Mouse (Mus musculus): ENCODE data around the gene Pear1. TPM values are rescaled to one million over a fixed set of nuclear protein-coding genes. Genes with fewer than 3 reads are reported as not detected.

Pear1 gene
- polyA plus RNA-seq, 1 experiment from 2014 or later = 31.6 TPM

GRCm38 (mm10) chr3:87769506-87769905 lies 54.6 kb downstream of the Pear1 start:
- H3K4me2 ChIP-seq (ENCODE audit: low read length) = no peak overlapping the region
- no peak for TF ChIP-seq CTCF (IDR thresholded peaks at IDR 0.05; ENCODE audit: low read depth)
- DNase-seq (ENCODE audit: low spot score) = no peak
- no peak overlapping the region for H3K4me3 ChIP-seq (replicated peaks; ENCODE audit: low read depth, low read length)
- no peak for ATAC-seq (replicated peaks; ENCODE audit: low FRiP score, low read depth)
- H3K27me3 ChIP-seq (ENCODE audit: insufficient read depth, low read length) = no peaks in the 10 kb centered on the region
- no peaks in the 10 kb centered on the region for H3K36me3 ChIP-seq (ENCODE audit: insufficient read depth, low read length)
- H3K27ac ChIP-seq = no peak overlapping the region
- no peak overlapping the region for H3K9ac ChIP-seq (ENCODE audit: low read depth, low read length)
- H3K4me1 ChIP-seq (replicated peaks; ENCODE audit: insufficient read depth, low read length) = peaks cover 37% of the 10 kb centered on the region
- WGBS = 78% methylated on average over 8 of the region's 8 CpGs
- no peaks in the 10 kb centered on the region for H3K9me3 ChIP-seq (replicated peaks; ENCODE audit: low read length)

GRCm38 (mm10) chr3:87768844-87769243 lies 55.3 kb downstream of the Pear1 start:
- Histone ChIP-seq H3K4me3 (replicated peaks; ENCODE audit: low read depth, low read length) (peak overlapping the region; percentile 45), H3K4me1 (replicated peaks; ENCODE audit: insufficient read depth, low read length) (peaks cover 40% of the 10 kb centered on the region), H3K4me2 (ENCODE audit: low read length) (peak overlapping the region; percentile 69), H3K27ac (peak overlapping the region; percentile 86), H3K36me3 (ENCODE audit: insufficient read depth, low read length) (no peaks in the 10 kb centered on the region), H3K27me3 (ENCODE audit: insufficient read depth, low read length) (no peaks in the 10 kb centered on the region), H3K9ac (ENCODE audit: low read depth, low read length) (peak overlapping the region; percentile 55), H3K9me3 (replicated peaks; ENCODE audit: low read length) (no peaks in the 10 kb centered on the region)
- peak; percentile 83 for ATAC-seq (replicated peaks; ENCODE audit: low FRiP score, low read depth)
- peak; percentile 93 for TF ChIP-seq CTCF (IDR thresholded peaks at IDR 0.05; ENCODE audit: low read depth)
- DNase-seq (ENCODE audit: low spot score) = peak; percentile 95
- WGBS = under 1% methylated on average over 36 of the region's 37 CpGs

GRCm38 (mm10) chr3:87768431-87768830 lies 55.7 kb downstream of the Pear1 start:
- TF ChIP-seq CTCF (IDR thresholded peaks at IDR 0.05; ENCODE audit: low read depth) = no peak
- H3K9ac ChIP-seq (ENCODE audit: low read depth, low read length) = peak overlapping the region; percentile 55
- ATAC-seq (replicated peaks; ENCODE audit: low FRiP score, low read depth) (no peak), DNase-seq (ENCODE audit: low spot score) (peak; percentile 52)
- no peaks in the 10 kb centered on the region for H3K9me3 ChIP-seq (replicated peaks; ENCODE audit: low read length)
- WGBS = 31% methylated on average over 6 of the region's 6 CpGs
- peaks cover 42% of the 10 kb centered on the region for H3K4me1 ChIP-seq (replicated peaks; ENCODE audit: insufficient read depth, low read length)
- H3K4me2 ChIP-seq (ENCODE audit: low read length) = peak overlapping the region; percentile 69
- H3K27ac ChIP-seq = peak overlapping the region; percentile 86
- peak overlapping the region; percentile 45 for H3K4me3 ChIP-seq (replicated peaks; ENCODE audit: low read depth, low read length)
- no peaks in the 10 kb centered on the region for H3K27me3 ChIP-seq (ENCODE audit: insufficient read depth, low read length)
- no peaks in the 10 kb centered on the region for H3K36me3 ChIP-seq (ENCODE audit: insufficient read depth, low read length)

GRCm38 (mm10) chr3:87767764-87768163 lies 56.3 kb downstream of the Pear1 start:
- Histone ChIP-seq H3K36me3 (ENCODE audit: insufficient read depth, low read length) (no peaks in the 10 kb centered on the region), H3K4me2 (ENCODE audit: low read length) (peak overlapping the region; percentile 69), H3K27me3 (ENCODE audit: insufficient read depth, low read length) (no peaks in the 10 kb centered on the region), H3K27ac (peak overlapping the region; percentile 86), H3K4me3 (replicated peaks; ENCODE audit: low read depth, low read length) (peak overlapping the region; percentile 45), H3K9ac (ENCODE audit: low read depth, low read length) (peak overlapping the region; percentile 55), H3K4me1 (replicated peaks; ENCODE audit: insufficient read depth, low read length) (peaks cover 47% of the 10 kb centered on the region), H3K9me3 (replicated peaks; ENCODE audit: low read length) (no peaks in the 10 kb centered on the region)
- WGBS = 10% methylated on average over 8 of the region's 8 CpGs
- ATAC-seq (replicated peaks; ENCODE audit: low FRiP score, low read depth) = peak; percentile 41
- DNase-seq (ENCODE audit: low spot score) = peak; percentile 55
- TF ChIP-seq CTCF (IDR thresholded peaks at IDR 0.05; ENCODE audit: low read depth) = no peak

- no peaks in the 10 kb centered on the region for H3K27me3 ChIP-seq (ENCODE audit: insufficient read depth, low read length)
- H3K4me2 ChIP-seq (ENCODE audit: low read length) = peak overlapping the region; percentile 41
- H3K27ac ChIP-seq = peak overlapping the region; percentile 86
- H3K9ac ChIP-seq (ENCODE audit: low read depth, low read length) = no peak overlapping the region
- TF ChIP-seq CTCF (IDR thresholded peaks at IDR 0.05; ENCODE audit: low read depth) = no peak
- no peaks in the 10 kb centered on the region for H3K36me3 ChIP-seq (ENCODE audit: insufficient read depth, low read length)
- peaks cover 57% of the 10 kb centered on the region for H3K4me1 ChIP-seq (replicated peaks; ENCODE audit: insufficient read depth, low read length)
- no peak for ATAC-seq (replicated peaks; ENCODE audit: low FRiP score, low read depth)
- DNase-seq (ENCODE audit: low spot score) = no peak
- WGBS = 81% methylated on average over 3 of the region's 3 CpGs
- H3K4me3 ChIP-seq (replicated peaks; ENCODE audit: low read depth, low read length) = 0 out of 2 replicates have a peak overlapping the region, but pooled peaks have one; percentile 4
- H3K9me3 ChIP-seq (replicated peaks; ENCODE audit: low read length) = no peaks in the 10 kb centered on the region
These were observed 57.8 kb downstream of the Pear1 start for GRCm38 (mm10) chr3:87766284-87766667.

GRCm38 (mm10) chr3:87765631-87766283 lies 58.3 kb downstream of the Pear1 start:
- H3K27ac ChIP-seq = peak overlapping the region; percentile 86
- no peaks in the 10 kb centered on the region for H3K36me3 ChIP-seq (ENCODE audit: insufficient read depth, low read length)
- H3K27me3 ChIP-seq (ENCODE audit: insufficient read depth, low read length) = no peaks in the 10 kb centered on the region
- ATAC-seq (replicated peaks; ENCODE audit: low FRiP score, low read depth) (no peak), DNase-seq (ENCODE audit: low spot score) (no peak)
- 72% methylated on average over 5 of the region's 5 CpGs for WGBS
- H3K4me3 ChIP-seq (replicated peaks; ENCODE audit: low read depth, low read length) = 0 out of 2 replicates have a peak overlapping the region, but pooled peaks have one; percentile 4
- peaks cover 52% of the 10 kb centered on the region for H3K4me1 ChIP-seq (replicated peaks; ENCODE audit: insufficient read depth, low read length)
- H3K9ac ChIP-seq (ENCODE audit: low read depth, low read length) = 0 out of 2 replicates have a peak overlapping the region, but pooled peaks have one; percentile 15
- TF ChIP-seq CTCF (IDR thresholded peaks at IDR 0.05; ENCODE audit: low read depth) = no peak
- peak overlapping the region; percentile 41 for H3K4me2 ChIP-seq (ENCODE audit: low read length)
- no peaks in the 10 kb centered on the region for H3K9me3 ChIP-seq (replicated peaks; ENCODE audit: low read length)
